Mouse (Mus musculus): Measurements from ENCODE around the gene Kcnc2. TPM values are rescaled to one million over a fixed set of nuclear protein-coding genes. Genes with fewer than 3 reads are reported as not detected.

Gene Kcnc2
- total and polyA plus RNA-seq, 2 experiments from 2014 or later: 6.1 to 17.9 TPM

- no peak for ATAC-seq
- DNase-seq: no peak
- H3K27ac ChIP-seq (ENCODE audit: low read depth, low read length): no peak overlapping the region
- H3K4me3 ChIP-seq (ENCODE audit: low read depth, low read length): peak overlapping the region; percentile 62
- TF ChIP-seq CTCF (IDR thresholded peaks at IDR 0.05; ENCODE audit: low read depth): no peak
- peak overlapping the region; percentile 67; the same call in 1 of the 2 replicates for H3K9ac ChIP-seq
- H3K9me3 ChIP-seq (ENCODE audit: low read length): no peaks in the 10 kb centered on the region
- H3K27me3 ChIP-seq (ENCODE audit: insufficient read depth, low read length): no peaks in the 10 kb centered on the region
- H3K4me2 ChIP-seq (ENCODE audit: low read depth): peak overlapping the region; percentile 96
- no peaks in the 10 kb centered on the region for H3K36me3 ChIP-seq (ENCODE audit: insufficient read depth)
- 69% methylated on average over 3 of the region's 3 CpGs for WGBS
- H3K4me1 ChIP-seq (ENCODE audit: insufficient read depth): no peaks in the 10 kb centered on the region
Observed at GRCm38 (mm10) chr10:112269481-112269880, 1.4 kb upstream of the Kcnc2 start.

GRCm38 (mm10) chr10:112269939-112270781, 761 bp upstream of the Kcnc2 start:
- H3K9ac ChIP-seq: peak overlapping the region; percentile 67
- peak overlapping the region; percentile 54 for H3K27ac ChIP-seq (ENCODE audit: low read depth, low read length)
- whole genome bisulfite sequencing: 3% methylated on average over 43 of the region's 43 CpGs
- no peaks in the 10 kb centered on the region for H3K9me3 ChIP-seq (ENCODE audit: low read length)
- peak overlapping the region; percentile 96 for H3K4me2 ChIP-seq (ENCODE audit: low read depth)
- no peaks in the 10 kb centered on the region for H3K27me3 ChIP-seq (ENCODE audit: insufficient read depth, low read length)
- no peak for TF ChIP-seq CTCF (IDR thresholded peaks at IDR 0.05; ENCODE audit: low read depth)
- H3K4me1 ChIP-seq (ENCODE audit: insufficient read depth): no peaks in the 10 kb centered on the region
- peak; percentile 78 for ATAC-seq
- H3K36me3 ChIP-seq (ENCODE audit: insufficient read depth): no peaks in the 10 kb centered on the region
- H3K4me3 ChIP-seq (ENCODE audit: low read depth, low read length): peak overlapping the region; percentile 62
- peak; percentile 34 for DNase-seq

GRCm38 (mm10) chr10:112271803-112272165, 863 bp downstream of the Kcnc2 start:
- WGBS: under 1% methylated on average over 35 of the region's 36 CpGs
- Histone ChIP-seq H3K9me3 (ENCODE audit: low read length) (no peaks in the 10 kb centered on the region), H3K9ac (peak overlapping the region; percentile 67), H3K27ac (ENCODE audit: low read depth, low read length) (no peak overlapping the region), H3K36me3 (ENCODE audit: insufficient read depth) (no peaks in the 10 kb centered on the region), H3K4me3 (ENCODE audit: low read depth, low read length) (peak overlapping the region; percentile 62), H3K4me2 (ENCODE audit: low read depth) (peak overlapping the region; percentile 96), H3K4me1 (ENCODE audit: insufficient read depth) (no peaks in the 10 kb centered on the region), H3K27me3 (ENCODE audit: insufficient read depth, low read length) (no peaks in the 10 kb centered on the region)
- ATAC-seq (peak; percentile 62), DNase-seq (peak; percentile 29)
- TF ChIP-seq CTCF (IDR thresholded peaks at IDR 0.05; ENCODE audit: low read depth): peak; percentile 39; the same call in 1 of the 2 replicates

GRCm38 (mm10) chr10:112272171-112272570, 1.2 kb downstream of the Kcnc2 start:
- TF ChIP-seq CTCF (IDR thresholded peaks at IDR 0.05; ENCODE audit: low read depth): no peak
- no peaks in the 10 kb centered on the region for H3K4me1 ChIP-seq (ENCODE audit: insufficient read depth)
- ATAC-seq (no peak), DNase-seq (no peak)
- peak overlapping the region; percentile 67 for H3K9ac ChIP-seq
- no peaks in the 10 kb centered on the region for H3K9me3 ChIP-seq (ENCODE audit: low read length)
- 14% methylated on average over 14 of the region's 14 CpGs for WGBS
- H3K4me2 ChIP-seq (ENCODE audit: low read depth): peak overlapping the region; percentile 96
- peak overlapping the region; percentile 62 for H3K4me3 ChIP-seq (ENCODE audit: low read depth, low read length)
- no peaks in the 10 kb centered on the region for H3K36me3 ChIP-seq (ENCODE audit: insufficient read depth)
- H3K27me3 ChIP-seq (ENCODE audit: insufficient read depth, low read length): no peaks in the 10 kb centered on the region
- no peak overlapping the region for H3K27ac ChIP-seq (ENCODE audit: low read depth, low read length)

GRCm38 (mm10) chr10:112277996-112278395, 7.1 kb downstream of the Kcnc2 start:
- H3K27me3 ChIP-seq (ENCODE audit: insufficient read depth, low read length): no peaks in the 10 kb centered on the region
- WGBS: 84% methylated on average over 3 of the region's 3 CpGs
- H3K27ac ChIP-seq (ENCODE audit: low read depth, low read length): no peak overlapping the region
- no peaks in the 10 kb centered on the region for H3K9me3 ChIP-seq (ENCODE audit: low read length)
- no peak overlapping the region for H3K4me2 ChIP-seq (ENCODE audit: low read depth)
- DNase-seq (peak; percentile 14), ATAC-seq (peak; percentile 51; the same call in 1 of the 2 replicates)
- no peaks in the 10 kb centered on the region for H3K4me1 ChIP-seq (ENCODE audit: insufficient read depth)
- no peak overlapping the region for H3K9ac ChIP-seq
- no peaks in the 10 kb centered on the region for H3K36me3 ChIP-seq (ENCODE audit: insufficient read depth)
- H3K4me3 ChIP-seq (ENCODE audit: low read depth, low read length): no peak overlapping the region
- no peak for TF ChIP-seq CTCF (IDR thresholded peaks at IDR 0.05; ENCODE audit: low read depth)

GRCm38 (mm10) chr10:112315136-112315535, 44.2 kb downstream of the Kcnc2 start:
- H3K27me3 ChIP-seq (ENCODE audit: insufficient read depth, low read length): no peaks in the 10 kb centered on the region
- H3K9me3 ChIP-seq (ENCODE audit: low read length): no peaks in the 10 kb centered on the region
- no peak for TF ChIP-seq CTCF (IDR thresholded peaks at IDR 0.05; ENCODE audit: low read depth)
- 0 out of 2 replicates have a peak overlapping the region, but pooled peaks have one; percentile 8 for H3K4me2 ChIP-seq (ENCODE audit: low read depth)
- DNase-seq: peak; percentile 42
- whole genome bisulfite sequencing: 39% methylated on average over 11 of the region's 11 CpGs
- ATAC-seq: peak; percentile 85
- no peaks in the 10 kb centered on the region for H3K4me1 ChIP-seq (ENCODE audit: insufficient read depth)
- no peak overlapping the region for H3K4me3 ChIP-seq (ENCODE audit: low read depth, low read length)
- no peak overlapping the region for H3K9ac ChIP-seq
- no peaks in the 10 kb centered on the region for H3K36me3 ChIP-seq (ENCODE audit: insufficient read depth)
- H3K27ac ChIP-seq (ENCODE audit: low read depth, low read length): no peak overlapping the region

GRCm38 (mm10) chr10:112317783-112318182, 46.9 kb downstream of the Kcnc2 start:
- Histone ChIP-seq H3K36me3 (ENCODE audit: insufficient read depth) (no peaks in the 10 kb centered on the region), H3K27me3 (ENCODE audit: insufficient read depth, low read length) (no peaks in the 10 kb centered on the region), H3K9me3 (ENCODE audit: low read length) (no peaks in the 10 kb centered on the region), H3K4me3 (ENCODE audit: low read depth, low read length) (no peak overlapping the region), H3K9ac (no peak overlapping the region), H3K27ac (ENCODE audit: low read depth, low read length) (no peak overlapping the region), H3K4me1 (ENCODE audit: insufficient read depth) (no peaks in the 10 kb centered on the region), H3K4me2 (ENCODE audit: low read depth) (no peak overlapping the region)
- no peak for TF ChIP-seq CTCF (IDR thresholded peaks at IDR 0.05; ENCODE audit: low read depth)
- DNase-seq (no peak), ATAC-seq (no peak)
- 83% methylated on average over 1 of the region's 1 CpGs for WGBS
